Mouse (Mus musculus): Measurements from ENCODE around the gene Chd9.
A peak's percentile ranks its signal among the peaks of the same experiment; 100 is the strongest.

Gene Chd9

GRCm38 (mm10) chr8:90828181-90828986 is at the start of gene Chd9:
TSS of gene Chd9 (plus strand) at chr8:90828352.
- peak; percentile 97 to 99 for DNase-seq (ENCODE audit: low spot score in 2 of 2)

GRCm38 (mm10) chr8:90791616-90792015 is 36.5 kb upstream of the Chd9 start:
- DNase-seq (ENCODE audit: low spot score in 2 of 2): no peak

GRCm38 (mm10) chr8:90793710-90794109 is 34.4 kb upstream of the Chd9 start:
- peak; percentile 84 to 90 for DNase-seq (ENCODE audit: low spot score in 2 of 2)

GRCm38 (mm10) chr8:90794990-90795861 is 32.9 kb upstream of the Chd9 start:
- DNase-seq (ENCODE audit: low spot score in 2 of 2): peak; percentile 50 to 51

GRCm38 (mm10) chr8:90799473-90799872 is 28.7 kb upstream of the Chd9 start:
- no peak for DNase-seq (ENCODE audit: low spot score in 2 of 2)

- no peak for DNase-seq (ENCODE audit: low spot score in 2 of 2)
Observed at GRCm38 (mm10) chr8:90813602-90814320, 14.4 kb upstream of the Chd9 start.

GRCm38 (mm10) chr8:90816061-90816882 is 11.9 kb upstream of the Chd9 start:
- no peak for DNase-seq (ENCODE audit: low spot score in 2 of 2)

GRCm38 (mm10) chr8:90817293-90817692 is 10.9 kb upstream of the Chd9 start, which contains the start of gene Gm19935:
TSS of gene Gm19935 (minus strand) at chr8:90817393.
- no peak for DNase-seq (ENCODE audit: low spot score in 2 of 2)

GRCm38 (mm10) chr8:90819561-90820320 is 8.4 kb upstream of the Chd9 start:
- no peak for DNase-seq (ENCODE audit: low spot score in 2 of 2)

- DNase-seq (ENCODE audit: low spot score in 2 of 2): no peak
Observed at GRCm38 (mm10) chr8:90820321-90820696, 7.8 kb upstream of the Chd9 start.

- no peak for DNase-seq (ENCODE audit: low spot score in 2 of 2)
Observed at GRCm38 (mm10) chr8:90822443-90822842, 5.7 kb upstream of the Chd9 start.

GRCm38 (mm10) chr8:90825459-90825871 is 2.7 kb upstream of the Chd9 start:
- no peak for DNase-seq (ENCODE audit: low spot score in 2 of 2)

GRCm38 (mm10) chr8:90828987-90829740 is 1.0 kb downstream of the Chd9 start:
- DNase-seq (ENCODE audit: low spot score in 2 of 2): peak in 1 of 2 experiments; percentile 32

GRCm38 (mm10) chr8:90829825-90830224 is 1.7 kb downstream of the Chd9 start:
- no peak for DNase-seq (ENCODE audit: low spot score in 2 of 2)

GRCm38 (mm10) chr8:90830980-90831379 is 2.8 kb downstream of the Chd9 start:
- no peak for DNase-seq (ENCODE audit: low spot score in 2 of 2)

- DNase-seq (ENCODE audit: low spot score in 2 of 2): no peak
Observed at GRCm38 (mm10) chr8:90832576-90833289, 4.6 kb downstream of the Chd9 start.

- no peak for DNase-seq (ENCODE audit: low spot score in 2 of 2)
Observed at GRCm38 (mm10) chr8:90833628-90834320, 5.6 kb downstream of the Chd9 start.

GRCm38 (mm10) chr8:90834321-90834672 is 6.1 kb downstream of the Chd9 start:
- no peak for DNase-seq (ENCODE audit: low spot score in 2 of 2)

All from frontal cortex, postnatal 36 days (tissue).